Mouse (Mus musculus): Measurements from ENCODE around the gene Tcf7l2.

Gene Tcf7l2

DNA sequence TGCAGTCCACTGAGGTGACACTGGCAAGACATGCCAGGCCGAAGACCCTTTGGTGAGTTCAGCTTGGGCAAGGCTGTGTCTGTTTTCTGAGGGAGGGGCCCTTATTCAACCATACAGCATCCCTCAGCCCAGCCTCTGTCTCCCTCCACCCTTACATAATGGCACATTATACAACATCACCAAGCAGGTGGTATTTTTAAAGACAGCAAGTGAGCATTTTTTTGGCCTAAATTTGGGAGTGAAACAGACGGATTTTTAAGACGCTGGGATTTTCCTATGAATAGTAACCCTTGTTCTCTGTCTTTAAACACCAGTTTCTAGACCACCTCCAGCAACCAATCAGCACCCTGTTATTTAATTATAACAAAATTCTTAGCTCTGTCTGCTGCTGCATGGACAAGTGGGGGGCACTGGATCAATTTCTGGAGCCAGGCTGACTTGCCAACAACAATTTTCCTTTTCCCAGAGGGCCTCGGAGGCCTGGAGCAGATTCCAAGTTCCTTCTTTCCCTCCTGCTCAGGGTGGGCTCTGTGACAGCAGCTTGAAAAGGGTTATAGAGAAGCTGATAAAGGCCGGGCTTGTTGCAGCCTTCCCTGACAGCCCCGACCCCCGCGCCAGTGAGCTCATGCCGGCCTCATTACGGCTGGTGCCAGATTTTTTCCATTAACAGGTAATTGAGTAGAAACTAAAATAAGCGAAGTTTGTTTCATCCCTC is 199.1 kb downstream of the Tcf7l2 start:
- no peak for DNase-seq (ENCODE audit: low spot score in 2 of 2)

DNA sequence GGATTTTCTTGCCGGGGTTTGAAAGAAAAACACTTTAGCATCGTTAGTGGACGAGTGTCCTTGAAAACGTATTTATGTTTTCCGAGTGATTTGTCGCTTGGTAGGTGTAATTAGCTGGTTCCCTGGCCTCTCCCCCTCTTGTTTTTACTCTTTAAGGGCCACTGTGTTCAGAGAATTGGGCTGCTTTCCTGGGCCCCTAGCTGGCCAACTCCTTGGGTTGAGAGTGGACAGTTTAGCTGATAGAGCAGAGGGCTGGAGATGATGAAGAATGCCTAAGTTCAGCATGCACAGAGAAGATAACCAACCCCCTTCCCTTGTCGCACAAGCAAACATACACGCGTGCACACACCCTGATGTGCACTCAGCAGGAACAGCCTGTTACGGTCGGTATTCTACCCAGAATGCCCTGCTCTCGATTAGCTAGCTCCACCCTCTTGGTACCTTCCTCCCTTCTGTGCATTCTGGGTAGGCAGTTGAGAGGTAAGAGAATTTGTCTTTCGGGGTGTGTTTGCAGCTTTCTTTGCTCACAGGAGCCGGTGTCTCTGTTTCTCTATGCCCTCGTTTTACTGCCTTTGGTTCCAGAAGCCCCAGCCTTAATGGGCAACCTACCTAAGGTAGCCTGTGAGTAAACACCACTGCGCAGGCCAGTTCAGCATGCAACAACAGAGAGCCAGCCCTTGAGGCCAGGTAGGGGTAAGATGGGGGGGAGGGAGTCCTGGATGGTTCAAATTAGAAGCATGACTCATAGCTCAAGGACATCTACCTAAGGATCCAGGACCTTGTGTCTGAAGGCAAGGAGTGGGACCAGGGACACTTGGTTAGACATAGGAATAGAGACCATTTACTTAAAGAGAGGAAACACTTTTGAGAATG is 199.9 kb downstream of the Tcf7l2 start:
- no peak for DNase-seq (ENCODE audit: low spot score in 2 of 2)

DNA sequence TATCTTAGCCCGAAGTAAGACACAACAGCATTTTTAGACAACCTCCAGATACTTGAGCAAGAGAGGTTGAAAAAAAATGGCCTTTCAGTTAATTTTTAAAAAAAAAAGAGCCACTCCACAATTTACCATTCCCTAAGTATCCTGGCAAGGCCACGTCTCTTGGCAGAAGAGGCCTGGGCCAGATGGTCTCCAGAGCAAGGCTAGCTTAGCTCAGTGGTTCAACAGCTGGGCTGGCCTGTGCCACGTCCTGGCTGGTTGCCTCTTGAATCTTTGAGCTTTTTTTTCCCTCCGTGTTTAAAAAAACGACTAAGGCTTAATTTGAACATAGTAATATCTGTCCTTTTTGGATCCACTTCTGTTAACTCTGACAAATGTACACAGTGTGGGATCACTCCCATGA is 209.8 kb downstream of the Tcf7l2 start:
- DNase-seq (ENCODE audit: low spot score in 2 of 2): no peak

DNA sequence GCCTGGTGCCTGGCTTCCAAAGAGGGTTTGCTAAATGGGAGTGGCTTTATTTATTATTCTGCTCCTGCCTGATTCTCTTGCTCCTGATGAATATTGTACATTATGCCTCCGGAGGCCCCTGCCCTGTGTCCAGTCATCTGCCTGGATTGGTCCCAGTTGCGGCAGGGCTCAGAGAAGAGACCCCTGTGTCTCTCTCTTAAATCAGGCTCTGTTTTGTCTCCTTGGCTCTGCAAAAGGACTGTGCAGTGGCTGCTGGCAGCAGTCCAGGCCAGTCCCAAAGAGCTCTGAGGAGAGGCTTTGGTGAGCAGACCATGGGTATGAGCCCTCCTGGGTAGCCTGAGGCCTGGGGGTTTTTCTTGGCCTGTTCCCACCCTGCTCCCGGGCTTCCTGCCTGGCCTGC is 211.6 kb downstream of the Tcf7l2 start:
- DNase-seq (ENCODE audit: low spot score in 2 of 2): no peak

DNA sequence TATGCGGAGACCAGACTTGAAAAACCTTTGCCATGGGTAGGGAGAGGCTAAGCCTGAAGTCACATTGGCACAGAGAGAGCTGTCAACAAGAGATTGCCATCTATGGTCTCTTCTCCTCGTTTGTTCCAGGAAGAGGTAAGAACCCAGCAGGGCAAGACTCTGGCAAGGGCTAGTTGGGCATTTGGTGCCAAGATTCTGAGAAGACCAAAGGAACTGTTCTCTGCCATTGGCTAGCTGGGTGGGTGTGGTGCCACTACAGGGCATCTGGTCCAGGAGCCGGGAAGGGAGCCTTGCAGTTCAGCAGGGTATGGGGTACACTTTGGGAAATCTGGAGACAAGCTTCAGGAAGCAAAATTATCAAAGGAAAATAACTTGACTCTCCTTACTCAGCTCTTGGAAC is 213.5 kb downstream of the Tcf7l2 start:
- DNase-seq (ENCODE audit: low spot score in 2 of 2): no peak

DNA sequence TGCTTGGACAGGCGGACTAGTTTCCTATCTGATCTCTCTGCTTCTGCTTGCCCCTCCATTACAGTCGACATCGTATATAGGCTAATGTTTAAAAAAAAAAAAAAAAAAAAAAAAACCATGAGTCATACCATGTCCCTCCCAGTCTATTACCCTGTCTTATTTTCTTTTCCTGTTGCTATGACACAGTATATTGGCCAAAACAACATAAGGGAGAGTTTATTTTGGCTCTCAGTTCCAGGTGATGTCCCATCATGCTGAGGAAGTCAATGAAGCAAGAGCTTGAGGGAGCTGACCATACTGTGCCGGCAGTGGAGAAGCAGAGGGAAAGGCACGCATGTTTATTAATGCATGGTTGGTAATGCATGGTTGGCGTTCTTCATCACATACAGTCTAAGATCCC is 215.1 kb downstream of the Tcf7l2 start:
- no peak for DNase-seq (ENCODE audit: low spot score in 2 of 2)

DNA sequence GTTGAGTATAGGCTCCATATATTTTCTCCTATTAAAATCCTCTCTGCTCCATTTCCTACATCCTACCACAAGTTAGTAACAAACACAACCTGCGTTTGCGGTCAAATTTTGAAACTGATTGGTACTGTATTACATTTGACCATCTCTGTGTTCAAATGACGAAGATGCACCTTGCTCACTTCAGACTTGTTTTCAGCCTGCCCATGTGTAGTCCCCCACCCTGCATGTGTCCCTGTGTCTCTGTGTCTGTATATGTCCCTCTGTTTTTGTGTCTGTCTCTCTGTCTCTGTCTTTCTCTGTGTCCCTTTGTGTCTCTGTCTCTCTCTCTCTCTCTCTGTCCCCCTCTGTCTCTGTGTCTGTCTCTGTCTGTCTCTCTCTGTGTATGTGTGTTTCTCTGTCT is 222.8 kb downstream of the Tcf7l2 start:
- DNase-seq (ENCODE audit: low spot score in 2 of 2): no peak

DNA sequence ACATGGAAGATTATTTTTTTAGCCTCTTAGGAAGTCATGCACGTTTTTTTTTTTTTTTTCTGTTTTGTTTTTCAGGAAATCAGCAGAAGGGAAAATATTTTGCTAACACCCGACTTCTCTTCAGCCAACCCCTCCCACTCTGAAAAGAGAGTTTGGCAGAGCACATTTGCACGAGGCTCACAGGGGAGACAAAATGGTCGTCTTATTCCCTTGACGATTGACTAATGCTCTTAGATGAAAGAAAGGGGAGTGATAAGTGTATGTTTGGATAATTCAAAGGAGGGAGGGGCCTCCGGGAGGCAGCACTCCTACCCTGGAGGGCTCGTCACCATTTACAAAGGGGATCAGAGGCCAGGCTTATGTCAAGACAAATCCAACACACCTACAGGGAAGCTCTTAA is 224.4 kb downstream of the Tcf7l2 start:
- DNase-seq (ENCODE audit: low spot score in 2 of 2): no peak

DNA sequence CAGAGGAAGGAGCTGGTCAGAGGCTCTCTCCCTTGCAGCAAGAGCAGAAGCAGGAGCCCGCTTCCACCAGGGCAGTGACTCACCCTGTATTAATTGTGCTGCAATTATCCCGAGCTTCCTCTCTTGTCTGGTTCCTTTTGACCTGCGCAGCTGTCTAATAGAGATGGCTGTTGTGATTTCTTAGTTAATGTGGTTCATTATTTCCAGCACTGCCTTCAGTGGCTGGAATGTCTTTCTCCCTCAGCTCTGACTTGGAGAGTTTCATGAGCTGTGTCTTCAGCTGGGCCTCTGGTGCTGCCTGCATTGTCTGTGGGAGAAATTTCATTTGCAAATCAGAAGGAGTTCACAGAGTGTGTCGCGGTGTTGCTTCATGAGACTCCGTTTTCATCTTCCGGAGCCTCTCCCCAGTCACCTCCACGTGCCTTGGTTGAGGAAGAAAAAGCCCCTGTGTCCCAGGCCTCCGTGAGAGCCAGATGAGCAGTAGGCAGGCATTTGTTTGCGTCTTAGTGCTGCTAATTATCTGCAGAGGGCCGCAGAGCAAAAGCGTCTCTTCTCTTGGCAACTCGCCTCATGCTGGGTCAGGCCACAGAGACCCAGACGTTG is 228.4 kb downstream of the Tcf7l2 start:
- no peak for DNase-seq (ENCODE audit: low spot score in 2 of 2)

DNA sequence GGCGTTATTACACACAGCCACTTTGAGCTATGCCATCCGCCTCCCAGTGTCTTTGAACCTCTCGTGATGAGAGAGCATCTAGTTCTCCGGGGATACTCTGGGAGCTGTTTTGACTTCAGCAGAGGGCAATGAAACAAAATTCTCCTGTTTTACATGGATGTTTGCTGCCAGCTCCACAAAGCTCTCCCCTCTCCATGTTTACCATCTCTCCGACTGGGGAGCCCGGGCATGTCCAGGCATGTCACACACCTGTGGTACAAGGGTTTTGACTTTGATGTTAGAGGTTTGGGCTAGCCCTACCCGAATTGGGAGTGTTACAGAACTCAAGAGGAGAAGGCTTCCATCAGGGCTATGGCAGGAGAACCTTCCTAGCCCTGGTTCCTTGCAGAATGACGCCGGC is 234.5 kb downstream of the Tcf7l2 start:
- no peak for DNase-seq (ENCODE audit: low spot score in 2 of 2)

Measured in spleen, postnatal 14 days (tissue).